ENCODE assay signal across 21 mouse cellular contexts in genomic region chr14:47406000-47406399, GRCm38 (mm10). TPM values are rescaled to one million over a fixed set of nuclear protein-coding genes. Genes with fewer than 3 reads are reported as not detected.
DNase-seq lines count a peak whose midpoint lies in the region; ATAC-seq lines count a peak whose summit lies in the region.
"Had no signal": no experiment of that assay in that cellular context is flagged by ENCODE, and none has a peak within 500 bp of the region (broad histone marks: within the 10 kb centered on the region; RNA-seq: fewer than 3 reads in every experiment).

No protein-coding gene starts in this region.

- H3K9ac ChIP-seq in kidney, embryonic 14.5 days (ENCODE audit: low read depth, low read length): no peak overlapping the region
- H3K9ac ChIP-seq: embryonic facial prominence, embryonic 12.5 days; forebrain, embryonic 12.5 days; heart, embryonic 12.5 days; hindbrain, embryonic 14.5 days had no signal

- no peak overlapping the region for H3K27ac ChIP-seq in kidney, embryonic 14.5 days (ENCODE audit: low read depth, low read length)
- H3K27ac ChIP-seq: embryonic facial prominence, embryonic 12.5 days; forebrain, embryonic 12.5 days; gastrocnemius, adult 2 months; hindbrain, embryonic 10.5 days; hindbrain, embryonic 14.5 days had no signal

- 85% methylated on average over 9 of the region's 9 CpGs for WGBS in kidney, embryonic 14.5 days

- no peak for ATAC-seq in kidney, embryonic 14.5 days (ENCODE audit: low FRiP score, low TSS enrichment)
- ATAC-seq: activated CD4-positive, CD25-positive, alpha-beta regulatory T cell, adult 4 months; forebrain, embryonic 16.5 days had no signal

- peaks cover 94% of the 10 kb centered on the region for H3K36me3 ChIP-seq in kidney, embryonic 14.5 days (ENCODE audit: control insufficient read depth, insufficient read depth, low read length)

- no peak overlapping the region for H3K4me2 ChIP-seq in kidney, embryonic 14.5 days (replicated peaks; ENCODE audit: low read depth, low read length)
- H3K4me2 ChIP-seq: embryonic facial prominence, embryonic 12.5 days; forebrain, embryonic 12.5 days; heart, embryonic 12.5 days; hindbrain, embryonic 14.5 days had no signal

- H3K27me3 ChIP-seq in kidney, embryonic 14.5 days (ENCODE audit: control insufficient read depth, insufficient read depth, low read length): no peaks in the 10 kb centered on the region
- H3K27me3 ChIP-seq: CH12.LX; embryonic facial prominence, embryonic 12.5 days; forebrain, embryonic 12.5 days; heart, embryonic 12.5 days had no signal

- H3K4me3 ChIP-seq in kidney, embryonic 14.5 days (ENCODE audit: low read length): no peak overlapping the region
- H3K4me3 ChIP-seq: embryonic facial prominence, embryonic 12.5 days; forebrain, embryonic 12.5 days; gastrocnemius, adult 2 months; heart, embryonic 12.5 days; hindbrain, embryonic 10.5 days had no signal

- H3K4me1 ChIP-seq in kidney, embryonic 14.5 days (ENCODE audit: control insufficient read depth, insufficient read depth, low read length): no peaks in the 10 kb centered on the region
- H3K4me1 ChIP-seq: embryonic facial prominence, embryonic 12.5 days; forebrain, embryonic 12.5 days; heart, embryonic 12.5 days; hindbrain, embryonic 10.5 days had no signal

- DNase-seq in kidney, postnatal 36 days: peak; percentile 8 to 14
- DNase-seq in lung, postnatal 25 days (ENCODE audit: low spot score): peak; percentile 19
- no peak for DNase-seq in lung, postnatal 14 days
- peak; percentile 83 for DNase-seq in ZHBTc4 (ENCODE audit: low read depth, low spot score)
- DNase-seq in right cerebral cortex, adult 18-20 months: no peak
- DNase-seq: adrenal gland, adult 2 months; adrenal gland, postnatal 25 days; cerebellum, adult 2 months; cerebellum, postnatal 10 days; embryo, embryonic 11 days; gastrocnemius, adult 2 months; gastrocnemius, postnatal 25 days had no signal

- H3K9me3 ChIP-seq in kidney, embryonic 14.5 days (ENCODE audit: control insufficient read depth, low read length): no peaks in the 10 kb centered on the region
- H3K9me3 ChIP-seq: embryonic facial prominence, embryonic 12.5 days; forebrain, embryonic 12.5 days; heart, embryonic 12.5 days; hindbrain, embryonic 10.5 days had no signal

RNA-seq across cellular contexts. Expression of gene Dlgap5, which starts 12.2 kb away (rescaled TPM):
- 46.8 and 63.8 TPM in 2 replicates for polyA plus RNA-seq in kidney, embryonic 14.5 days (2014; fragmentation: Nextera tagmentation; extraction: Ambion mirVana)

RNA-seq across cellular contexts. Expression of gene Lgals3, which starts 38.4 kb away (rescaled TPM):
- 11.2 and 12.0 TPM in 2 replicates for polyA plus RNA-seq in kidney, embryonic 14.5 days (2014; fragmentation: Nextera tagmentation; extraction: Ambion mirVana)

RNA-seq across cellular contexts. Expression of gene Fbxo34, which starts 44.2 kb away (rescaled TPM):
- 13.8 and 25.8 TPM in 2 replicates for polyA plus RNA-seq in kidney, embryonic 14.5 days (2014; fragmentation: Nextera tagmentation; extraction: Ambion mirVana)

Comparison
In these comparisons a context has a peak if more than half of its experiments do, and no peak if none do; other contexts are left out.
1. DNase-seq: peak in kidney, postnatal 36 days (2 of 2), lung, postnatal 25 days (single experiment) and ZHBTc4 (single experiment); none in lung, postnatal 14 days (single experiment) and right cerebral cortex, adult 18-20 months (single experiment).